Mouse (Mus musculus): ENCODE data around the gene Nrxn3.

GRCm38 (mm10) chr12:90063443-90063842 lies 1340.8 kb downstream of the Nrxn3 start:
- no peak for TF ChIP-seq POLR2A (IDR thresholded peaks at IDR 0.05; ENCODE audit: low read depth, low read length)
- TF ChIP-seq CTCF (IDR thresholded peaks at IDR 0.05; ENCODE audit: extremely low read depth, insufficient read length, insufficient replicate concordance, low read depth, low read length), result no peak
